Mouse (Mus musculus): Measurements from ENCODE around the gene Methig1. TPM values are rescaled to one million over a fixed set of nuclear protein-coding genes. Genes with fewer than 3 reads are reported as not detected.

Methig1 gene
- polyA plus RNA-seq, 1 experiment from 2014 or later, result not detected

GRCm38 (mm10) chr15:100422899-100423860 lies 70.2 kb downstream of the Methig1 start:
- Histone ChIP-seq H3K36me3 (ENCODE audit: control insufficient read depth, insufficient read depth) (no peaks in the 10 kb centered on the region), H3K4me3 (ENCODE audit: low read depth, low read length) (peak overlapping the region; percentile 85), H3K4me1 (replicated peaks; ENCODE audit: control insufficient read depth, insufficient read depth, low read length) (no peaks in the 10 kb centered on the region; the same call in 1 of the 2 replicates), H3K9ac (ENCODE audit: low read depth, low read length) (peak overlapping the region; percentile 95), H3K27me3 (replicated peaks; ENCODE audit: control insufficient read depth, insufficient read depth, low read length) (no peaks in the 10 kb centered on the region), H3K4me2 (replicated peaks; ENCODE audit: low read depth) (peak overlapping the region; percentile 83), H3K9me3 (ENCODE audit: control insufficient read depth) (no peaks in the 10 kb centered on the region), H3K27ac (ENCODE audit: low read depth, low read length) (peak overlapping the region; percentile 91)
- WGBS, result 1% methylated on average over 64 of the region's 65 CpGs
- TF ChIP-seq CTCF (IDR thresholded peaks at IDR 0.05; ENCODE audit: low read depth), result no peak
- ATAC-seq, result peak; percentile 94

GRCm38 (mm10) chr15:100423916-100424315 lies 71.0 kb downstream of the Methig1 start:
- 2% methylated on average over 14 of the region's 14 CpGs for WGBS
- Histone ChIP-seq H3K9ac (ENCODE audit: low read depth, low read length) (peak overlapping the region; percentile 45; the same call in 1 of the 2 replicates), H3K4me3 (ENCODE audit: low read depth, low read length) (peak overlapping the region; percentile 85), H3K4me2 (replicated peaks; ENCODE audit: low read depth) (peak overlapping the region; percentile 83), H3K27me3 (replicated peaks; ENCODE audit: control insufficient read depth, insufficient read depth, low read length) (no peaks in the 10 kb centered on the region), H3K4me1 (replicated peaks; ENCODE audit: control insufficient read depth, insufficient read depth, low read length) (no peaks in the 10 kb centered on the region; the same call in 1 of the 2 replicates), H3K36me3 (ENCODE audit: control insufficient read depth, insufficient read depth) (no peaks in the 10 kb centered on the region), H3K9me3 (ENCODE audit: control insufficient read depth) (no peaks in the 10 kb centered on the region), H3K27ac (ENCODE audit: low read depth, low read length) (peak overlapping the region; percentile 91)
- peak; percentile 20; the same call in 1 of the 2 replicates for TF ChIP-seq CTCF (IDR thresholded peaks at IDR 0.05; ENCODE audit: low read depth)
- ATAC-seq, result peak; percentile 37; the same call in 1 of the 2 replicates

DNA sequence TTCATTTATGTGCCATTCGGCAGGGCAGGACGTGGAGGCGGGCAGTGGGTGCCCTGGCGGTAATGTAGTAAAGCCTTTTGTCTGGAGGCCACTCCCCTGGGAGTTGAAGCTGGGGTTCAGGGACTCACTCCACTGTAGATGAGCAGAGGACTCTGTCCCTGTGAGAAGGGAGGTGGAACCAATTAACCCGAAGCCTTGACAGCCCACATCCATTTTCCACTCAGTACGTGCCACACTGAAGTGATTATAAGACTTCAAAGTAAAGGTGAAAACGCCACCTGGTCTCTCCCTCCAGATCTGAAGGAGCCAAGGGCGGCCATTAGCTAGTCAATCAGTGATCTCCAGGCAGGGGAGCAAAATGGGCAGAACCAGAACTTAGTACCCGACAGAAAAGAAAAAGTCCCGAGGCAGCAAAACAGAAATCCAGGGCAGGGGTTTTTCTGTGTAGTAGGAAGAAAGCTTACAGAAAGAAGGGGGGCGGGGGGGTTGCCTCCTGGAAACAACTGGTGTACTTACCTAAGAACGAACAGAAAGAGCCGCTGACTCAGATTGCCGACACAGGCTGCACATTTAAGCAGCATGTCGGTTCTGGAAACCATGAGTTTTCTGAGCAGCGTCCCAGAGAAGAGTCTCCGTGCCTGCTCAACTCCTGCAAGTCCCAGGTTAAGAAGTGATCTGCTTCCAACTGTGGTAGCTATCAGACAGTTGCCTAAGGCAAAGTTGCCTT lies 71.6 kb downstream of the Methig1 start, which contains the start of gene Slc11a2:
Gene Slc11a2 (minus strand): TSS at position 677 of the 727 bp plus-strand sequence.
- Histone ChIP-seq H3K4me3 (ENCODE audit: low read depth, low read length) (peak within 1 kb of the TSS; percentile 85), H3K4me1 (replicated peaks; ENCODE audit: control insufficient read depth, insufficient read depth, low read length) (no peaks in the 10 kb centered on the region; the same call in 1 of the 2 replicates), H3K27ac (ENCODE audit: low read depth, low read length) (peak within 1 kb of the TSS; percentile 91), H3K27me3 (replicated peaks; ENCODE audit: control insufficient read depth, insufficient read depth, low read length) (no peaks in the 10 kb centered on the region), H3K9ac (ENCODE audit: low read depth, low read length) (peak within 1 kb of the TSS; percentile 45; the same call in 1 of the 2 replicates), H3K36me3 (ENCODE audit: control insufficient read depth, insufficient read depth) (no peaks in the 10 kb centered on the region), H3K9me3 (ENCODE audit: control insufficient read depth) (no peaks in the 10 kb centered on the region), H3K4me2 (replicated peaks; ENCODE audit: low read depth) (peak within 1 kb of the TSS; percentile 83)
- peak; percentile 42 for ATAC-seq
- WGBS, result 22% methylated on average over 17 of the region's 17 CpGs
- 0 out of 2 replicates have a peak, but pooled peaks have one; percentile 2 for TF ChIP-seq CTCF (IDR thresholded peaks at IDR 0.05; ENCODE audit: low read depth)

- H3K27ac ChIP-seq (ENCODE audit: low read depth, low read length), result peak overlapping the region; percentile 35; the same call in 1 of the 2 replicates
- H3K4me3 ChIP-seq (ENCODE audit: low read depth, low read length), result no peak overlapping the region
- H3K9me3 ChIP-seq (ENCODE audit: control insufficient read depth), result no peaks in the 10 kb centered on the region
- WGBS, result 59% methylated on average over 13 of the region's 13 CpGs
- no peaks in the 10 kb centered on the region for H3K36me3 ChIP-seq (ENCODE audit: control insufficient read depth, insufficient read depth)
- H3K4me2 ChIP-seq (replicated peaks; ENCODE audit: low read depth), result no peak overlapping the region
- peaks cover 3% of the 10 kb centered on the region; the same call in 1 of the 2 replicates for H3K4me1 ChIP-seq (replicated peaks; ENCODE audit: control insufficient read depth, insufficient read depth, low read length)
- no peak for ATAC-seq
- TF ChIP-seq CTCF (IDR thresholded peaks at IDR 0.05; ENCODE audit: low read depth), result no peak
- H3K27me3 ChIP-seq (replicated peaks; ENCODE audit: control insufficient read depth, insufficient read depth, low read length), result no peaks in the 10 kb centered on the region
- H3K9ac ChIP-seq (ENCODE audit: low read depth, low read length), result no peak overlapping the region
Measured at GRCm38 (mm10) chr15:100428296-100428905, 75.5 kb downstream of the Methig1 start.

GRCm38 (mm10) chr15:100429959-100430565 lies 77.1 kb downstream of the Methig1 start:
- Histone ChIP-seq H3K9me3 (ENCODE audit: control insufficient read depth) (no peaks in the 10 kb centered on the region), H3K4me2 (replicated peaks; ENCODE audit: low read depth) (no peak overlapping the region), H3K36me3 (ENCODE audit: control insufficient read depth, insufficient read depth) (no peaks in the 10 kb centered on the region), H3K27me3 (replicated peaks; ENCODE audit: control insufficient read depth, insufficient read depth, low read length) (no peaks in the 10 kb centered on the region), H3K27ac (ENCODE audit: low read depth, low read length) (no peak overlapping the region), H3K9ac (ENCODE audit: low read depth, low read length) (no peak overlapping the region), H3K4me1 (replicated peaks; ENCODE audit: control insufficient read depth, insufficient read depth, low read length) (peaks cover 3% of the 10 kb centered on the region; the same call in 1 of the 2 replicates), H3K4me3 (ENCODE audit: low read depth, low read length) (no peak overlapping the region)
- peak; percentile 57 for ATAC-seq
- WGBS, result 55% methylated on average over 11 of the region's 11 CpGs
- no peak for TF ChIP-seq CTCF (IDR thresholded peaks at IDR 0.05; ENCODE audit: low read depth)
